Mouse (Mus musculus): Measurements from ENCODE around the gene Triap1. TPM values are rescaled to one million over a fixed set of nuclear protein-coding genes. Genes with fewer than 3 reads are reported as not detected.
"Not testable (repeated sequence)": the region's sequence is repeated elsewhere in the genome, so short reads cannot be mapped to it uniquely, and the experiment has no call there.

Triap1 gene
- total RNA-seq, 2 experiments from 2014 or later = 19.7 to 22.8 TPM

DNA sequence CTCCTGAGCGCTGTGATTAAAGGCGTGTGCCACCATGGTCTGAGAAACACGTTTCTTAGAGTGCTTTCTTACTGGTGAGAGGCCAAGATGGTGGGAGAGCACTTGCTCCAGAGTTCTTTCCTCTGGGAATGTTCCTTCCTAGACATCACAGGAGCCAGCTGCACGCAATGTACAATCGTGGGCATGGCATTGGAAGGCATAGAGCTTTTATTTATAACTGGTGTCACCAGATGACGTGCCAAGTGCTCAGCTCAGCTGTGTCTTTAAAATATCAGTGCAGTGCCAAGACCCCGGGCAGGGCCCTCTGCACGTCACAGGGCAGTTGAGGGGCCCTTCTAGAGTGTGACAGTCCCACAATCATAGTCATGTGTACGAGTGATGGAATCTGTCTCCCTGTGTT, 10.1 kb upstream of the Triap1 start:
- DNase-seq (ENCODE audit: low spot score in 2 of 2) = no peak

DNA sequence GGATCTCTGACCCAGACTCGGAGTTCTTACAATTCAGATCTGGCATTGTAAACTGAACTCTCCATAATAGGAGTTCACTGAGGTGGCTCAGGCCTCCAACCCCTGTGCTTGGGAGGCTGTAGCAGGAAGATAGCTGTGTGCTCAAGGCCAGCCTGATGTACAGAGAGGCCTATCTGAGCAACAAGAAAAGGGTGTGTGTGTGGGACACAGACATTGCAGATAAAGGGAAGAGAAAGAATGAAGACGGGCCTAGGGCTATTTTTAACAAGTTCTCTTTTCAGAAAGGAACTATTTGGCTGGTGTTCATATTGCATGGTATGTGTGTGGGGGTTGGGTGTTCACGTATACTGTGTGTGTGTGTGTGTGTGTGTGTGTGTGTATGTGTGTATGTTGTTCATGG, 7.4 kb upstream of the Triap1 start:
- no peak for DNase-seq (ENCODE audit: low spot score in 2 of 2)

DNA sequence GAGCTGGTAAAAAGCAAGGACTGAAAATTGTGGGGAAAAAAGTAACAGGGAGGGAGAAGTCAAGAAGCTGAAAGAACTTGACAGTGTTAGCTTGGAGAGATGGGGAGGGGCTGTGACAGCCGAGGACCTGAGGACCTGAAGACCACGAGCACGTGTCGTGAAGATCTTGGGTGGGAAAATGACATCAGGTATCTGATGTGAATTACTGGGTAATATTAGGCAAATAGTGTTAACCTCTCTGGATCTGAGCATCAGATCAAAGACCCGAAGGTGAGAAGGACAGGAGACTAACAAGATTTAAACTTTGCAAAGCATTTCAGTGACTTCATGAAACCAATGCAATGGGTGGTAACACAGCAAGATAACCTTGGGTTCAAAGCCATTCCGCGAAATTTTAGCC, 1.0 kb upstream of the Triap1 start:
- no peak for DNase-seq (ENCODE audit: low spot score in 2 of 2)

DNA sequence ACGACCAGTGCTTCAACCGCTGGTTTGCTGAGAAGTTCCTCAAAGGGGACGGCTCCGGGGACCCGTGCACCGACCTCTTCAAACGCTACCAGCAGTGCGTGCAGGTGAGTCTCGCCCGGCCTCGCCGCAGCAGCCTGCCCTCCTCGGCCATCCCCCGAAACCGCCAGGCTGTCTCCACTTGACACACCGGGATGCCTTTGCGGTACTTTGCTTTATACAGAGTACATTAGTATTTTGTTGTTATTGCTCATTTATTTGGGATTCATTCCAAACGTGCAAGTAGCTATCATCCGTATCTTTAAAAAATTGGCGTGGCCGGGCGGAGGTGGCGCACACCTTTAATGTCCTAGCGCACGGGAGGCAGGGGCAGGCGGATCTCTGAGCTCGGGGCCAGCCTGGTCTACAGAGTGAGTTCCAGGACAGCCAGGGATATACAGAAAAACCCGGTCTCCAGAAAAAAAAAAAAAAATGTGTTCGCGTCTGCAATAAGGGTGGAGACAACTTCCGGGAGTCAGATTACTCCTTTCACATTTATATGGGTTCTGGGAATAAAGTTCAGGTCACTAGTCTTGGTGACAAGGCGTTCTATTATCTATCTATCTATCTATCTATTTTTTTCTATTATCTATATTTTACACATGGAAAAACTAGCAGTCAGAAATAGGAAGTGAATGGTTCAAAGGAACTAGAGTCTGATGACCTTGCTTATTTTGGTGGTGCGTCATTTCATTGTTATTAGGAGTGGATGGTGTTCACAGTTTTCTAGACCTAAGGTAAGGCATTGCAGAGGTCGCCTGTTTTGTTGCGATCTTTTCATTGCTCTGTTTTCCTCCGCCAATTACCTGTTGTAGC, 515 bp downstream of the Triap1 start:
- no peak for DNase-seq (ENCODE audit: low spot score in 2 of 2)

DNA sequence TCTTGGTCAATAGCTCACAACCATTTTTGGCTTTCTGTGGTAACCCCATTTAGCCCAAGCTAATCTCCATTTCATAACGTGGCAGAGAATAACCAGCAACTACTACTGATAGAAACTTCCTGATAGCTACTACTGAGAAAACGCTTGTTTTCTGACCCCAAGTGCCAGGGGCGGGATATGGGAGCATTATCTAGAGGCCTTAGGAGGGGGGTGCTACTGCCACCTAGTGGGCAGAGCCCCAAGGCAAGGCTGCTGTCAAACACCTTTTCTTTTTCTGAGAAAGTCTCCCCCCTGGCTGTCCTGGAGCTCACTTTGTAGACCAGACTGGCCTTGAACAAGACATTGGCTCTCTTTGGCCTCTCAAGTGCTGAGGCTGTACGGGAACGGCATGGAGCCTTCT, 6.5 kb downstream of the Triap1 start:
- peak; percentile 39 to 76 for DNase-seq (ENCODE audit: low spot score in 2 of 2)

DNA sequence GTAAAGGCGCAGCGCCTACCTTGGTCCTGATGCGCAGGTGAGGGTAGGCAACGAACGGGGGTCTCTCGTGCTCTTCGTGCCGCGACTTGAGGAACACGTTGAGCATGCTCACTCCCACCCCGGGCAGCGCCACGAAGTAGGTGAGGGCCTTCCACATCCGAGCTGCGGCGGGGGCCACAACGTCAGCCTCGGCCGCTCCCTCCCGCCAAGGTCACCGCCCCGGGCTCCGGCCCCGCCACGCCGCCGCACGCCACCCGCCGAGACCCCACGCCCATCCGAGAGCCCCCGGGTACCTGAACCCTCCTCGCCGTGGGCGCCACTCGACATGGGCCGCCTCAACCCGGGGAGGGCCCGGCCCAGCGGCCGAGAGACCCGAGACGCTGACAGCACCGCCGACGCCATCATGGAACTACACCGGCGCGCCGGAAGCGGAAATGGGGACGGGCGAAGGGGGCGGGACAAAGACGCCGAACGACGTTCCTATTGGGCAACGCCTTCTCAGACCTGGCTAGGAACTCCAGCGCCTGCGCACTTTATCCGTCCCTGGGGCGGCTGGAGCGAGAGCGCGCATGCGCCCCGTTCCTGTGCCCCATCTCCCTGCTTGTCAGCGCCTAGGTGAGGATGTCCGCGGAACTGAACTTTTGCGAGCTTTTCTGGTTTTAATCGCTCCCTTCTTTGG, 7.7 kb downstream of the Triap1 start, which contains the start of gene Cox6a1:
Gene Cox6a1, minus strand, starts transcription at position 436 of the 679 bp plus-strand sequence.
- DNase-seq (ENCODE audit: low spot score in 2 of 2) = peak; percentile 95 to 98

DNA sequence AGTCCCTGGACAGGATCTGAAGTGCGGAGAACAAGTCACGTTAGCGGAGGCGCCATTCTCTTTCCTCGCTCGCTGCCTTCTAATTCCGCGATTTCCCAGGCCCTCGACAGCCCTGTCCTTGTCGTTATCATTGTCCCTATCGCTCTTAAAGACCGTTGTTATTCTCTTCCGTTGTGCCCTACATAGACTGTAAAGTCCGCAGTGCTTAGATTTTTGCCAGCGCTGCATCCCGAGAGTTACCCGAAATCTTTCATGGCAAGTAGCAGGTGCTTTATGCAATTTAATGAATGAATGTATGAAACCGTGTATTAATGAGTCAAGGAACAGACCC, 8.2 kb downstream of the Triap1 start:
- no peak for DNase-seq (ENCODE audit: low spot score in 2 of 2)

DNA sequence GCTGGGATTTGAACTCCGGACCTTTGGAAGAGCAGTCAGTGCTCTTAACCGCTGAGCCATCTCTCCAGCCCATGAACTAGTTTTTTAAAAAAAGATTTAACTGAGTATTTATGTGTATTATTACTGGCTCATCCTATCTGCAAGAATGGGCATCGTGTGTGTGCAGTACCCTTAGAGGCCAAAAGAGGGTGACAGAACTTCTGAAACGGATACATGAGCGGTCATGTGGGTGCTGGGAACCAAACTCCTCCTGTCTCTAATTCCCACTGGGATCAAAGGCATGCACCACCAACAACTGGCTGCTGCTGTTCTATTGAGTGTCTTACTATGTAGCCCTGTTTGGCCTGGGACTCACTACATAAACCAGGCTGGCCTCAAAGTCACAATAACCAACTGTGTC, 10.3 kb downstream of the Triap1 start:
- DNase-seq (ENCODE audit: low spot score in 2 of 2) = no peak

DNA sequence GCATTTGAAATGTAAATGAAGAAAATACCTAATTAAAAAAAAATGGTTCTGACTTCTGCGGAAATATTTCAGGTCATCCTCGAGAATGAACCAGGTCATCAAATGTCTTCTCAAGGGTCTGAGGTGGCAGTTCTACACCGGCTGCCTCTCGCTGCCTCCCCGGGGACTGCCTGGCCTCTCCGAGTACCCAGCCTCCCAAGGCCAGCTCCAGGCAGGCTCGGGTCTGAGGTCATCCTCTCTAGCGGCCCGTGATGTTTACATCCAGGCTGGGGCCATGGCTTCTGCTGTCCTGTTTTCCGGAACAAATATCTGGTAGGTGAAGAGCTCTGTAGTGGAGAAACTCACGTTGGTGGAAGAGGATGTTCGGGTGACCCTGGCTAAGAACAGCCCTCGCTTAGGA, 14.0 kb downstream of the Triap1 start:
- DNase-seq (ENCODE audit: low spot score in 2 of 2) = no peak

DNA sequence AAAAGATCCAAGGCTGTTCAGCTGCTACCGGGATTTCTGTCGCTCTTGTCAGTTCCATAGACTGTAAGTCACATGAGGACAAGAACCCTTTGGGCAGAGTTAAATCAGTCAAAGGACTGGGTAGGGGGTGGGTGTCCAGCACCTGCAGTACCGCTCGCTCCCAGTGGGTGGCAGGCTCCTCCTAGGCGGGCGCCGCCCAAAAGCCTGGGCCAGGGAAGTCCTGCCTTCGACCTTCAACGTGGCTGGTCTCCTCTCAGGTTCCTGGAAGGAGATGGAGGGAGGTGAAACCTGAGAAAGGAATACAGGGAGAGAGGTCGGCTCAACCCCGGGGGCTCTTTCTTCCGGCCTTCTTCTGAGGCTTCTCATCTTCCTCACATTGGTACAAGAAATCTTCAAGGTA, 17.8 kb downstream of the Triap1 start:
- DNase-seq (ENCODE audit: low spot score in 2 of 2) = peak; percentile 85 to 86

DNA sequence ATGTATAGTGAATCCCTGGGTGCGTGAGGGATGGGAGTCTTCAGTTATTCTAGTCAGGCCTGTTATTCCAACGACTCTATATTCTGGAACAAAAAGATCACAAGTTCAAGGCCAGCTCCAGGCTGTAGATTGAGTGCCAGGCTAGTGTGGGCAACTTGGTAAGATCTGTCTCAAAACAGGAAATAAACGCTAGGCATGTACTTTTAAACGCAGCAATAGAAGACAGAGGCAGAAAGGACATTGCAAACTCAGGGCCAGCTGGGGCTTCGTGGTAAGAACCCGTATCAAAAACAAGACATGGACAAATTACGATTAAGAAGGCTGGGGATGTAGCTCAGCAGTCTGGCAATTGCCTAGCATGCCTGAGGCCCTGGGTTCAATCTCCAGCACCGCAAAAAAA, 18.4 kb downstream of the Triap1 start:
- no peak for DNase-seq (ENCODE audit: low spot score in 2 of 2)

DNA sequence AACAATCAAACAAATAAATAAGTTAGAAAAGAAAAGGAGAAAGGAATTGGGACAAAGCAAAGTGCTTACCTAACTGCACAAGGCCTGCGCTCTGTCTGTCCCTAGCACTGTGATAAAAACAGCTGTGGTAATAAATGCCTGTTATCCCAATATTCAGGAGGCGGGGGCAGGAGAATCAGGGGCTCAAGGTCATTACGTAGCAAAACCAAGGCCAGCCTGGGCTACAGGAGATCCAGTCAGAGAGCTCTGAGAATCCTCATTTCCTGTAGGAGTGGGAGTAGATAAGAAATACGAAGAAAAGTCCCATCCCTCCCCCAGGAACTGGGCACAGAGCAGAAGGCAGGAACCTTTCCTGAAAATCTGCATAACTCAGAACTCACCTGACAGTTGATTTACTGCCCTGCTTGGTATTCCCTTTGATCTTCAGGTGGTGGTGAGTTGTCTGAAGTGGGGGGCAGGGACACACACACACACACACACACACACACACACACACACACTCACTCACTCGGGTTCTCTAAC, 18.9 kb downstream of the Triap1 start:
- DNase-seq (ENCODE audit: low spot score in 2 of 2) = no peak

DNA sequence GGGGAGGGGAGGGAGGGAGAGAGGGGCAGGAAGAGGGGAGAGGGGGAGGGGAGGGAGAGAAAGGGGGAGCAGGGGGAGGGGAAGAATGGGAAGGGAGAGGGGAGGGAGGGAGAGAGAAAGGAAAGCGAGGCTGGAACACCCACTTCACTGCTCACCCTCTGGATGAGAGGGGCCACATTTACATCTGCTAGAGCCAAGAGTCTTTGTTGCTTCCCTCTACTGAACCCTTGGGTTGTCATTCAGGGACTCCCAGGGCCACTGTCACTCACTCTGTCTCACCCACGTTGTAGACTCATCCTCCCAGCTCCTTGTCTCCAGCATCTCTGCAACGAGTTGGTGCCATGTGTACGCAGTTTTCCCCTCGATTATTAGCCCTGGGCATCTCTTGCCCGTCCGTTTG, 21.2 kb downstream of the Triap1 start:
- no peak for DNase-seq (ENCODE audit: low spot score in 2 of 2)

DNA sequence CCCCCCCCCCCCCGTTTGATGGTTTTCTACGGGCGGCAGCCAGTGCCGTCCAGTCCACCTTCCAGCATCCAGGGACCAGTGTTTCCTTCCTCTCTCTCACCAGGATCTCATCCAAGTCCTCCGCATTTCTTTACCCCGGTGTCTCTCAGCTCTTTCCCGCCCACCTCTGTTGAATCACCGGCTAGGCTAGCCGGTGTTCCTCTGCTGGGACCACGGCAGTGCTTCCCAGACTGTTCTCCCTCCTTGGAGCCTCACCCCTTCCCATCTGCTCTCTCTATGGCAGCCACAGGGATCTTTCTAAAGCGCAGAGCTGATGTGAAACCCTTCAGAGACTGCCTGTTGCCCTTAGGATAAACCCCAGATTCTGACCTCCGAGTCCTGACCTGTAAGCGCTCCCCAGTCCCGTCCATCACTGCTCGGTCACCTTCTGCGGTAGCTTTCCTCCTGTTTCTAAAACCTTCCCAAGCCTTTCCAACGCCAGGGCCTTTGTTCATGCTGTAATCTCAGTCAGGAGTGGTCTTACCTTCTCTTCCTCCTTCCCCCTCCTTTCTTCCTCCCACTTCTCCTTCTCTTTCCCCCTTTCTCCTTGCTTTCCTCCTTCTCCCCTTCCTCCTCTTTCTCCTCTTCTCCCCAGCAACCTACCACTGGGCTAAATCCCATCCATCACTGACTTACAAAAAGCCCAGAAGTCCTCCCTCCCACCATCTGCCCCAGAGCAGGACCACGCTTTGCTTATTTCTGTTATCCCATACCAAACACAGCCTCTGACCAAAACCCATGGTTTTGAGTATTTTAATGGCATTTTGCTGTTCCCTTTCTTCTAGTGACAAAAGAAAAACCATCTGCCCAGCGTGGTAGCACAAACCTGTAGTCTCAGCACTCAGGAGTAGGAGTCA, 22.0 kb downstream of the Triap1 start:
- DNase-seq (ENCODE audit: low spot score in 2 of 2) = no peak

DNA sequence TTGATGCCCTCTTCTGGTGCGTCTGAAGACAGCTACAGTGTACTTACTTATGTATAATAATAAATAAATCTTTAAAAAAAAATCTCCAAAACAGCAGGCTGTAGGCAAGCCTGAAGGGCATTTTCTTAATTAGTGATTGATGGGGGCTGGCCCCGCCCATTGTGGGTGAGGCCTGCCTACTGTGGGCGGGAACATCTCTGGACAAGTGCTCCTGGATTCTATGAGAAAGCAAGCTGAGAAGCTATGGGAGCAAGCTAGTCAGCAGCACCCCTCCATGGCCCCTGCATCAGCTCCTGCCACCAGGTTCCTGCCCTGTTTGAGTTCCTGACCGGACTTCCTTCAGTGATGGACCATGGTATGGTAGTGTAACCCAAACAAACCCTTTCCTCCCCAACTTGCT, 23.8 kb downstream of the Triap1 start:
- DNase-seq (ENCODE audit: low spot score in 2 of 2) = no peak

DNA sequence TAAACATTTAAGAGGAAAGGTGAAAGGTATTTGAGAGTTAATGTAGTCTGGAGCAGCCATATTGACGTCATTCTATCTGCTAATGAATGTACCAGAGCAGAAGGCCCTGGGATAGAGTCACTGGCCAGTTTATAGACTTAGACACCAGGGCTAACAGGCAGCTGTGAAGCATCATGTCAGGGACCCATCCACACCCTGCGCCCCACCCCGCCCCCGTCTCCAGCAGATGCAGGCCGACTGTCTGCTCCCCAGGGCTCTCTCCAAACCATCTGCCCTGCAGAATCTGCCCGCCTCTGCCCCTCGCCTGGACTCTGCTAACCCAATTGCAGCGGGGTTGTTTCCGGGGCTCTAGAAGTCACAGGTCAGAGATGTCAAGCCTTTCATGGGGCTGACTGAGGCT, 30.7 kb downstream of the Triap1 start:
- DNase-seq (ENCODE audit: low spot score in 2 of 2) = no peak

DNA sequence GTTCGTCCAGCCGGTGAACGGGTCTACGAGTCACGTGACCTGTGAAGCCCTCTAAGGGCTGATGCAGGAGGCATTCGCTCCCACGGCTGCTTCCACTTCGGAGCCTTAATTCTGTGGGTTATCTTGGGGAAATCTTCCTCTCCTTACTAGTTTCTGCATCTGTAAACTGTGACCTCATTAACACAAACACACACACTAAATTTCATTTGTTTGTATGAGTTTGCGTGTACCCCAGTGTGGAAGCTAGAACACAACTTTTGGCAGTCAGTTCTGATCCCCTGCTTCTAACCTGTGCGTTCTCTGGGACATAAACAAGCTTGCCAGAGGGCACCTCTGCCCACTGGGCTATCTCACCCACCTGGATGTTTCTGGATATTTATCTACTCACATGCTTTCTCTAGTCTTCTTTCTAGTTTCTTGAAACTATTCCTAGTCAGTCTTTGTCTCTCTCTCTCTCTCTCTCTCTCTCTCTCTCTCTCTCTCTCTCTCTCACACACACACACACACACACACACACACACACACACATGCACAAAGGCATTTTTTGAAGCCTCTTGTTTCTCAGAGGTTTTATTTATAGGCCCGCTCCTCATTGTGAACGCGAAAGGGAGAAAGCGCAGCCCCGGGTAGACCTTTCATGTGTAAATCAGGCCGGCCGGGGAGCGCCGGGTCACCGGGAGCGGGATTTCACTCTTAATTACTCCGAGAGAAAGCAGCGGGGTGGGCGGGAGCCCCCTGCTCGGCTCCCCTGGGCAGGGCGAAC, 32.6 kb downstream of the Triap1 start:
- no peak for DNase-seq (ENCODE audit: low spot score in 2 of 2)

DNA sequence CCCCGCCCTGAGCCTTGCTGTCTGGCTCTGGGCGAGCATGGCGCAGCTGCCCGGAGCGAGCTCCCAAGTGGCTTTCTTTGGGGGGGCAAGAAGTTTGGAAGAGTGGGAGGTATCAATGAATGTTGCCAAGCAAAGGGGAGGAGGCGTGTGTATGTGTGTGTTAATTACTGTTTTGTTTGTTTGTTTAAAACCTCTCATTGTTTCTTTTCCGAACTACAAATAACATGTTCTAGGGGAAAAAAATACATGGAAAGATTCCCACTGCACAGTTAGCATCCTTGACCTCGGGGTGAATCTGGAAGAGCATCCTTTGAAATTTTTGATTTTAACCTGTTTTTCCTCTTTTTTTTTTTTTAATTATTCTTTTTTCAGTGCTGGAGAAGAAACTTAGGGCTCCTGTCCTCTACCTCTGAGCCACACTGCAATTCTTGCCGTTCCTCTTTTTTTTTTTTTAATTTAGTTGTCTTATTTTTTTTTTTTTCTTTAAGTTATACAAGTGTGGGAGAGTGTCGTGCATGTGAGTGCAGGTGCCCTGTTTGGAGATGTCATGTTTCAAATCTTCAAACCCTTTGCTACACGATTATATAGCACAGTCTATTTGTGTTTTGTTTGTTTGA, 33.3 kb downstream of the Triap1 start:
- no peak for DNase-seq (ENCODE audit: low spot score in 2 of 2)

DNA sequence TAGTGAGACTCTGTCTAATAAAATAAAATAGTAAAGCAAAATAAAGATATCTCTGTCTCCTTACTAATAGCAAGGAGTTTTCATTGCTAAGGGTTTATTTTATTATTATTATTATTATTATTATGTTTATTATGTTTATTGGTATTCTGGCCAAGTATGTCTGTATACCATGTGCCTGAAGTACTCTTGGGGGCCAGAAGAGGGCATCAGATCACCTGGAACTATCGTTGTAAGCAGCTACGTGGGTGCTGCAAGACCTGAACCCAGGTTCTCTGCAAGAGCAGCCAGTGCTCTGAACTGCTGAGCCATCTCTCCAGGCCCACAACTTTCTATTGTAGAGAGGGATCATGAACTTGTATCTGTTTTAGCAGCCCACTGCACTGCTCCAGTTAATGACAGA, 34.4 kb downstream of the Triap1 start:
- no peak for DNase-seq (ENCODE audit: low spot score in 2 of 2)

DNA sequence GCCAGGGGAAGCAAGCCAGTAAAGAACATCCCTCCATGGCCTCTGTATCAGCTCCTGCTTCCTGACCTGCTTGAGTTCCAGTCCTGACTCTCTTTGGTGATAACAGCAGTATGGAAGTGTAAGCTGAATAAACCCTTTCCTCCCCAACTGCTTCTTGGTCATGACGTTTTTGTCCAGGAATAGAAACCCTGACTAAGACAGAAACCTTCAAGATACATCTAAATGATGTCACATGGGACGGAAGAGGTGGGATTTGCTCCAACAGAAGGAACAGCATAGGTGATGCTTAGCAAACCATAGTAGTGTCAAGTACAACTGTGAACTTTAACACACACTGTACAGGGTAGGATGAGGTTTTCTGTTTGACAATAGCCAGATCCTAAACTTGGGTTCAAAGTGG, 37.9 kb downstream of the Triap1 start:
- not testable (repeated sequence) for DNase-seq (ENCODE audit: low spot score in 2 of 2)

Data from gastrocnemius, postnatal 4 days (tissue).